Mouse (Mus musculus) limb, embryonic 14.5 days (tissue): ENCODE measurements at regions not wholly inside any gene's neighbourhood (a gene's known extent, or its start where the extent isn't known, plus 50 kb on each side); places are given as distances from the start of the nearest gene placed in this dataset.

Experiments
- ATAC-seq: fragments of 200-750 bp; cut with Nextera tagmentation; 2 replicates; pipeline ENCODE4 v1.8.0; 2017; ENCODE audit warnings: low read depth, moderate number of reproducible peaks, moderate TSS enrichment; ENCODE audit not compliant: low FRiP score
- DNase-seq: peaks from one replicate; pipeline ENCODE4 v3.0.0-alpha.2; 2015; ENCODE audit warnings: low spot score
- H3K27ac ChIP-seq: fragments of 300-500 bp; sonication (generic); replicated peaks from 2 replicates; pipeline ENCODE4 v1.5.1; 2014; ENCODE audit warnings: low read depth, mild to moderate bottlenecking, low read length, moderate library complexity, mixed read lengths
- H3K27me3 ChIP-seq: fragments of 300-500 bp; sonication (generic); 2 replicates; pipeline ENCODE4 v1.6.1; 2014; ENCODE audit warnings: low read length, mixed read lengths; ENCODE audit not compliant: control insufficient read depth, insufficient read depth
- H3K36me3 ChIP-seq: fragments of 300-500 bp; sonication (generic); 2 replicates; pipeline ENCODE4 v1.6.1; 2014; ENCODE audit warnings: mild to moderate bottlenecking, low read length, moderate library complexity, mixed read lengths; ENCODE audit not compliant: control insufficient read depth, insufficient read depth
- H3K4me1 ChIP-seq: fragments of 300-500 bp; sonication (generic); 2 replicates; pipeline ENCODE4 v1.6.1; 2014; ENCODE audit warnings: antibody characterized with exemption, low read length, mixed read lengths; ENCODE audit not compliant: control insufficient read depth, insufficient read depth
- H3K4me2 ChIP-seq: fragments of 300-500 bp; sonication (generic); replicated peaks from 2 replicates; pipeline ENCODE4 v1.6.1; 2014; ENCODE audit warnings: low read depth, mild to moderate bottlenecking, low read length, moderate library complexity; ENCODE audit not compliant: severe bottlenecking
- H3K4me3 ChIP-seq: fragments of 300-500 bp; sonication (generic); replicated peaks from 2 replicates; pipeline ENCODE4 v1.5.1; 2014; ENCODE audit warnings: low read length
- H3K9ac ChIP-seq: fragments of 300-500 bp; sonication (generic); 2 replicates; pipeline ENCODE4 v1.6.1; 2014; ENCODE audit warnings: mild to moderate bottlenecking, low read depth, low read length, moderate library complexity; ENCODE audit not compliant: severe bottlenecking
- H3K9me3 ChIP-seq: fragments of 300-500 bp; sonication (generic); 2 replicates; pipeline ENCODE4 v1.6.1; 2016; ENCODE audit warnings: low read length; ENCODE audit not compliant: control insufficient read depth
- POLR2A ChIP-seq: fragments of 200-500 bp; IDR thresholded peaks from 2 replicates; pipeline ENCODE4 v1.8.0; 2012; ENCODE audit warnings: inconsistent platforms, mild to moderate bottlenecking, moderate library complexity, borderline replicate concordance; ENCODE audit not compliant: insufficient read depth, insufficient read length; ENCODE audit errors: extremely low read depth
- WGBS: fragments of 180-500 bp; shearing (Covaris S2); extraction: QIAGEN DNeasy Blood & Tissue Kit; methylation state at CpG from one replicate; pipeline ENCODE4 v1.1.7; 2014; 5-methylcytosine and 5-hydroxymethylcytosine counted together

- 90% methylated on average over 11 of the region's 11 CpGs for WGBS
- no peaks in the 10 kb centered on the region for H3K4me1 ChIP-seq
- no peaks in the 10 kb centered on the region for H3K9me3 ChIP-seq
Observed at GRCm38 (mm10) chr4:84222805-84223335, 452.2 kb downstream of the Bnc2 start.

GRCm38 (mm10) chr4:84224556-84224955 is 450.5 kb downstream of the Bnc2 start:
- DNase-seq (no peak), ATAC-seq (no peak)
- Histone ChIP-seq H3K27me3 (no peaks in the 10 kb centered on the region), H3K27ac (no peak overlapping the region), H3K4me2 (no peak overlapping the region), H3K36me3 (no peaks in the 10 kb centered on the region), H3K4me1 (no peaks in the 10 kb centered on the region), H3K9me3 (no peaks in the 10 kb centered on the region), H3K9ac (no peak overlapping the region), H3K4me3 (no peak overlapping the region)
- no peak for TF ChIP-seq POLR2A
- 65% methylated on average over 6 of the region's 6 CpGs for WGBS

More at GRCm38 (mm10) chr4:84222805-84223335, 452.2 kb downstream of the Bnc2 start:
- no peak overlapping the region for H3K4me3 ChIP-seq
- no peak for DNase-seq
- H3K27ac ChIP-seq, result no peak overlapping the region
- ATAC-seq, result no peak
- H3K9ac ChIP-seq, result no peak overlapping the region
- no peak overlapping the region for H3K4me2 ChIP-seq
- H3K36me3 ChIP-seq, result no peaks in the 10 kb centered on the region
- no peak for TF ChIP-seq POLR2A
- no peaks in the 10 kb centered on the region for H3K27me3 ChIP-seq
